Mouse (Mus musculus): ENCODE results near the gene Prn. TPM values are rescaled to one million over a fixed set of nuclear protein-coding genes. Genes with fewer than 3 reads are reported as not detected.

The Prn gene
- polyA plus RNA-seq, 1 experiment from 2014 or later = not detected

DNA sequence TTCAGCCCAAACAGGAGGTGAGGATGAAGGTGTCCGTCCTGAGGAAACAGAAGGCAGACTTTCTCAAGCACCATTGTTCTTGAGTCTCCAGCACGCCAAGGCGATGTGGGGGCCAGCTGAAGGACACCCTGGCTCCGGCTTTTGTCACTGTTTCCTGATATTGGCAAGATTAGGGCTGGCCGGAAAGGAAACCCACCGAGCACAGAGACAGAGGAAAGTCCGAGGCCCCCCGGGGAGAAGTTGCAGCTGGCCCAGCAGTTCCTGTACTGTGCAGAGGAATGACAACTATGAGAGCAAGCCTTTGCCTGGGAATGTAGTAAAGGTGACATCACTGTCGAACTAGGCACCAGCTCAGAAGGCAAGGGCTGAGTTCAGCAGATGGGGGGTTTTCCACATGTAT is 71.1 kb downstream of the Prn start:
- ATAC-seq (ENCODE audit: insufficient number of reproducible peaks, low FRiP score, low TSS enrichment, low read depth) = peak; percentile 64; the same call in 1 of the 2 replicates
- WGBS = 35% methylated on average over 9 of the region's 9 CpGs
- no peaks in the 10 kb centered on the region for H3K27me3 ChIP-seq
- H3K4me3 ChIP-seq (replicated peaks) = no peak overlapping the region
- no peaks in the 10 kb centered on the region for H3K9me3 ChIP-seq (replicated peaks)
- H3K4me1 ChIP-seq = no peaks in the 10 kb centered on the region
- H3K4me2 ChIP-seq (replicated peaks) = no peak overlapping the region
- no peak overlapping the region for H3K9ac ChIP-seq
- H3K27ac ChIP-seq (replicated peaks) = no peak overlapping the region
- H3K36me3 ChIP-seq = no peaks in the 10 kb centered on the region

DNA sequence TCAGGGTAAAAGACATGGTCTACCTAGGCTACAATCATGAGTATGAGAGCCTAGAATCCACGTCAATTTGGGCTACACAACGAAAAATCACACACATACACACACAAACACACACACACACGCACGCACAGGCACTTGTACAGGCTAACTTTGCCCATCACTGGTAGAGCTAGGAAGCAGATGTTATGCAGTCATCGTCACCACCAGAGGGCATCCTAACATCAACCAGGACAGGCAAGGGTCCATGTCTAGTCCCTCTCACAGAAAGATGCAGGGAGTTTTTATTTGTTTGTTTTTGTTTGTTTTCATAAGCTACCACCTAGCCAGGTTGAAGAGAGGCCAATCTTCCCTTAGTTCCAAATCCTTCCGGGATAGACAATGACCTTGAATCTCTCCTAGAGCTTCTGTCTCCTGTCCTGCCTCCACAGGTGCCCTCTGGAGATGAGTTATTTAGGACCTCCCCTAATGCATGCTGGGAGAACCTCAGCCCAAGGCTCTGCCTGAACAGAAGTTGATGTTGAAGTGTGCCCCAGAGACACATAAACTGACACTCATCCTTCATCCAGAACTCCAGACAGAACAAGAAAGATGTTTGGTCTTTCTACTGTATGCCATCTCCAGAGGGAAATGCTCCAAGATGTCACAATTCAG is 72.9 kb downstream of the Prn start:
- H3K27ac ChIP-seq (replicated peaks) = no peak overlapping the region
- H3K4me2 ChIP-seq (replicated peaks) = no peak overlapping the region
- no peaks in the 10 kb centered on the region for H3K36me3 ChIP-seq
- no peak overlapping the region for H3K4me3 ChIP-seq (replicated peaks)
- H3K9ac ChIP-seq = no peak overlapping the region
- H3K27me3 ChIP-seq = no peaks in the 10 kb centered on the region
- H3K9me3 ChIP-seq (replicated peaks) = no peaks in the 10 kb centered on the region
- H3K4me1 ChIP-seq = no peaks in the 10 kb centered on the region
- WGBS = 11% methylated on average over 6 of the region's 6 CpGs
- peak; percentile 15; the same call in 1 of the 2 replicates for ATAC-seq (ENCODE audit: insufficient number of reproducible peaks, low FRiP score, low TSS enrichment, low read depth)

DNA sequence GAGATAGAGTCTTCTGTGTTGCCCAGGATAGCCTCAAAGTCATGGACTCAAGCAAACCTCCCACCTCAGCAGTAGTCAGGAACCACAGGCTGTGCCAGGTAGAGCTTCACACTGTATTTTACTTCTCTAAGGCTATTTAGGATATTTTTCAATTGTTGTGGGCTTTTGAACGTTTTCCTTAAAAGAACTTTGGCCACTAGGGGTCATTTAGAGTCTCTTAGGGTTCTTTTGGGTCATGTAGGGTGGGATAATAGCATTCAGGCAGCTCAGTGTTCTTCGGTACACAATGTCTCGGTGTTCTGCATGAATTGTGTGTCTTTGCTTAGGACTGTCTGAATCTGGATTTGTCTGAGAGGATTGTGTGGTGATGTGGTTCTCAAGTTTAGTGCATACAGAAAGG is 78.2 kb downstream of the Prn start:
- no peak overlapping the region for H3K4me3 ChIP-seq (replicated peaks)
- WGBS = 43% methylated on average over 3 of the region's 3 CpGs
- H3K27ac ChIP-seq (replicated peaks) = no peak overlapping the region
- H3K4me2 ChIP-seq (replicated peaks) = no peak overlapping the region
- no peak for ATAC-seq (ENCODE audit: insufficient number of reproducible peaks, low FRiP score, low TSS enrichment, low read depth)
- no peaks in the 10 kb centered on the region for H3K9me3 ChIP-seq (replicated peaks)
- no peaks in the 10 kb centered on the region for H3K36me3 ChIP-seq
- no peaks in the 10 kb centered on the region for H3K4me1 ChIP-seq
- H3K27me3 ChIP-seq = no peaks in the 10 kb centered on the region
- H3K9ac ChIP-seq = no peak overlapping the region

DNA sequence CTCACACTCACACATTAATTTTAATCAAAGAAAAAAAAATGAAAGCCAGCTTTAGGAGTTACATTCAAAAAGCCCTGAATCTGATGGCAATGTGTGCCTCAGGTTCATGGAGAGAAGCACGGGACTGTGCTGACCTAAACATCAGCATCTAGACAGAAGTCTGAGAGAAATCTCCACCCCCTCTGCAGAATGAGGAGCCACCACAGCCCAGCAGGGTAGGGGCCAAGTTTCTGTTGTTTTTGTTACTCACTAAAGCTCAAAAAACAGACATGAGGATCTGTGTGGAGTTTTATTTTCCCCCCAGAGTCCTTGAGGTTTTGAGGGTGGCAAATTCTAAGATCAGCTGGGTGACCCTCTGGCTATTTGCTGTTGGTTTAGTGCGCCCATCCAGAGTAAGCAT is 78.8 kb downstream of the Prn start:
- no peak overlapping the region for H3K9ac ChIP-seq
- 71% methylated on average over 2 of the region's 2 CpGs for WGBS

DNA sequence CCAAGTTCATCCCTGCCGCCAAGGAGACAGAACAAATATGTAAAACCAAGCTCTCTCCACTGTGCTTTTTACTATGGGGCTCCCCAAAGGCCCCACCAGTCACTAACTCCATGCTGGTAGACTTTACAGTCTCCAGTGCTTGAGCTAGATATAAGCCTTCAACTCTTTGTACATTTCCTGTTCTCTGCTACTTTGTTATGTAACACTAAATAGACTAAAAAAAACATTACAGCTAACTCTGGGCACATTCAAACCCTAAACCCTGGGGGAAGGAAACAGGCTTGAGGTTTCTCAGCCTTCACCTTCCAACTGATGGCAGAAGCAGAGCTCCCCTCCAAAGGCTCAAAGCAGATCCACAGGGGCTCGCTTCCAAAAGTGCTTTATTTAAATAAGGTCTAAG is 82.7 kb downstream of the Prn start:
- no peaks in the 10 kb centered on the region for H3K9me3 ChIP-seq (replicated peaks)
- no peak overlapping the region for H3K4me3 ChIP-seq (replicated peaks)
- no peak overlapping the region for H3K9ac ChIP-seq
- H3K27ac ChIP-seq (replicated peaks) = no peak overlapping the region
- no peaks in the 10 kb centered on the region for H3K27me3 ChIP-seq
- H3K36me3 ChIP-seq = peaks cover 3% of the 10 kb centered on the region; the same call in 1 of the 2 replicates
- ATAC-seq (ENCODE audit: insufficient number of reproducible peaks, low FRiP score, low TSS enrichment, low read depth) = no peak
- H3K4me1 ChIP-seq = no peaks in the 10 kb centered on the region; the same call in 1 of the 2 replicates
- WGBS = 89% methylated on average over 2 of the region's 2 CpGs
- H3K4me2 ChIP-seq (replicated peaks) = no peak overlapping the region

More for the DNA sequence above, 78.8 kb downstream of the Prn start:
- Histone ChIP-seq H3K4me2 (replicated peaks) (no peak overlapping the region), H3K36me3 (no peaks in the 10 kb centered on the region), H3K9me3 (replicated peaks) (no peaks in the 10 kb centered on the region), H3K27me3 (no peaks in the 10 kb centered on the region), H3K4me1 (no peaks in the 10 kb centered on the region; the same call in 1 of the 2 replicates), H3K27ac (replicated peaks) (no peak overlapping the region), H3K4me3 (replicated peaks) (no peak overlapping the region)
- ATAC-seq (ENCODE audit: insufficient number of reproducible peaks, low FRiP score, low TSS enrichment, low read depth) = no peak

DNA sequence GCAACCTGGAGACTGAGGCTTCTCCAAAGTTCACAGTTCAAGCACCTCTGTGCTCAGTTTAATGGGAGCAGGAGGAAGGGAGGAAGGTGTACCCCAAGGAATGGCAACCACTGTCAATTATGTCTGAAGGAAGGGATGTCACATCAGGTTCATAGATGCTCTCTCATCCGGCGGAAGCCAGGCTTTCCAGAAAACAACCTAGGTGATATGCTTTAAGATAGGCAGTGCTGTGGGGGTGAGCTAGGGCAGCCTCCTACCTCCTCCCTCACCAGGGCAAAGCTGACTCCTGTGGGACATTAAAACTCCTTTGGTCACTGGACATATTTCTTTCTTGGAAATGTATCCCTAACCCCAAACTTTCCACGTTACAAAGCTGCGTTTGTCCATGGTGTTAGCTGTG is 83.4 kb downstream of the Prn start:
- Histone ChIP-seq H3K27ac (replicated peaks) (no peak overlapping the region), H3K4me3 (replicated peaks) (no peak overlapping the region), H3K9me3 (replicated peaks) (no peaks in the 10 kb centered on the region), H3K4me1 (no peaks in the 10 kb centered on the region; the same call in 1 of the 2 replicates), H3K9ac (no peak overlapping the region), H3K4me2 (replicated peaks) (no peak overlapping the region), H3K27me3 (no peaks in the 10 kb centered on the region), H3K36me3 (peaks cover 3% of the 10 kb centered on the region; the same call in 1 of the 2 replicates)
- 75% methylated on average over 4 of the region's 4 CpGs for WGBS
- ATAC-seq (ENCODE audit: insufficient number of reproducible peaks, low FRiP score, low TSS enrichment, low read depth) = no peak

DNA sequence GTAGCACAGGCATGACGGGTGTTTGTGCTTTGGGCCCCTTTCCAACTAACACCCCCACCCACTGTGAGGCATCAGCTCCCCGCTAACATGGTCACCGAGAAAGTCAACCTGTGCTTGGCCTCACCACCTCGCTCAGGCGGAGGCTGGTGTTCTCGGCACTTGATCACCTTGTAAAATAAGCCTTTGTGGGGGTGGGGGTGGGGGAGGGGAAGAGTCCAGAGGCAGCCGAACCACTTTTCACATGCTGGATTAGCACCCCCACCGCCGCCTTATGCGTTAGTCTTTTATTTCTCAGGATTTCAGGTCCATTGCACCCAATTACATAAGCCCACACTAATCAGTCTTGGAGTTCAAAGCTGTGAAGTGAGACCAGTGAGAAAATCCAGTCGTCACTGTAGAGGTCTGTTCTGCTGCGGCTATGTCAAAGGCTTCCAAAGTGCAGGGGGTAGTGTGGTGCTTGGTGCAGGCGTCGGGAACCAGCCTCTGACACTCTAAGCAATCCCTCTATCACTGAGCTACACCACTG is 83.9 kb downstream of the Prn start:
- 47% methylated on average over 14 of the region's 14 CpGs for WGBS
- Histone ChIP-seq H3K27ac (replicated peaks) (no peak overlapping the region), H3K27me3 (no peaks in the 10 kb centered on the region), H3K4me2 (replicated peaks) (no peak overlapping the region), H3K9me3 (replicated peaks) (no peaks in the 10 kb centered on the region), H3K4me3 (replicated peaks) (no peak overlapping the region), H3K4me1 (no peaks in the 10 kb centered on the region; the same call in 1 of the 2 replicates), H3K36me3 (peaks cover 3% of the 10 kb centered on the region; the same call in 1 of the 2 replicates), H3K9ac (no peak overlapping the region)
- no peak for ATAC-seq (ENCODE audit: insufficient number of reproducible peaks, low FRiP score, low TSS enrichment, low read depth)

DNA sequence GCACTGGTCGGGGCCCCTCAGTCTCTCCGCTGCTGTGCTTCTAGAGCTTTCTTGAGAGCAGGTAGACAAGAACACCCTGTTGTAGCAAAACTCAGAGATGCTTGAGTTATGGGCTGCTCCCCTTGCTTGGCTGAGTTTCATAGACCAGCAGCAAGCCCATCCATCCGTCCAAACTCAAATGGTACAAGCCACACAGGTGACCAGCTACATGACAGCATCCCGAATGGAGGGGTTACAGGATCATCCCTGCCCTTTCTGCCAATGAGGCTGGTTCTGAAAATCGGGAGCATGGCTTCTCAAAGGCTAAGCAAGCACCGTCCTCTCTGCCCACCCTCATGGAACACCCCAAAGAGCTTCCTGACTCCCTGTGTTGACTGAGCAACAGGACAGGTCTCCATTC is 85.2 kb downstream of the Prn start:
- Histone ChIP-seq H3K4me1 (no peaks in the 10 kb centered on the region; the same call in 1 of the 2 replicates), H3K27ac (replicated peaks) (no peak overlapping the region), H3K27me3 (no peaks in the 10 kb centered on the region), H3K36me3 (peaks cover 3% of the 10 kb centered on the region; the same call in 1 of the 2 replicates), H3K9me3 (replicated peaks) (no peaks in the 10 kb centered on the region), H3K9ac (no peak overlapping the region), H3K4me2 (replicated peaks) (no peak overlapping the region), H3K4me3 (replicated peaks) (no peak overlapping the region)
- ATAC-seq (ENCODE audit: insufficient number of reproducible peaks, low FRiP score, low TSS enrichment, low read depth) = no peak
- 88% methylated on average over 6 of the region's 6 CpGs for WGBS

DNA sequence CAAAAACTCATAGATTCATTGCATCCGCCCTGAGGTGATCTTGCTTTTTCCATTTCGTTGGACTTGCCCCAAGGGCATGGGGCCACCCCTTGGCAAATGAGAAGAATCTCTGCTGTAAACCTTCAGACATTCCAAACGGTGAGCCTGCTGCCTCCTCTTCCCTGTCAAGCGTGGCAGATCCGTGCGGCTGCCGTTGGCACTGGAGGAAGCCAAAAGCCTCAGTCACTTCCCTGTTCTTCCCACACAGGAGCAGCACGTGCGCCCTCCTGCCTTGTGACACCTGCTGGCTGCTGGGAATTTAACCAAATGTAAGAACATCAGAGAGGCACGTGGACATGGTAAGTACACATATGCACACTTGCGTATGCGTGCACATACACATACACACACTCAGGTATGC is 86.0 kb downstream of the Prn start:
- Histone ChIP-seq H3K27me3 (no peaks in the 10 kb centered on the region), H3K4me2 (replicated peaks) (no peak overlapping the region), H3K4me1 (no peaks in the 10 kb centered on the region; the same call in 1 of the 2 replicates), H3K4me3 (replicated peaks) (no peak overlapping the region), H3K36me3 (peaks cover 3% of the 10 kb centered on the region; the same call in 1 of the 2 replicates), H3K27ac (replicated peaks) (no peak overlapping the region), H3K9ac (no peak overlapping the region), H3K9me3 (replicated peaks) (no peaks in the 10 kb centered on the region)
- ATAC-seq (ENCODE audit: insufficient number of reproducible peaks, low FRiP score, low TSS enrichment, low read depth) = no peak
- WGBS = 78% methylated on average over 12 of the region's 12 CpGs

DNA sequence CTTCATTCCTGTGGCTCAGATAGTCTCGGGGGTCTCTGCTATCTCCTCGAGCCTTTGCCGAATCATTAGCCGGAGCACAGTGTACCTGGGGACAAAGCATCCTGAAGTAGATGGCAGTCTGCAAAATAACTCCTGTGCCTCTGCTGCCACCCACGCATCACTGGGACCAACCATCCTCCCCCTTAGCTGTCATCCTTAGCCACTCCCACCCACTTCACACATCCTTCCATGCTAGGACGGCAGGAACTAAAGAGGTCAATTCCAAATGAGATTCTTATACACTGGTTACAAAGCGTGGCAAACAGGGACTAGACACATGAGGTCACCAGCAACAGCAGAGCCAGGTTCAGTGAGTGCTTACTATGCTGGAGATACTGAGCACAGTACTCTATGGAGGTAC is 86.6 kb downstream of the Prn start:
- no peaks in the 10 kb centered on the region for H3K27me3 ChIP-seq
- 82% methylated on average over 7 of the region's 7 CpGs for WGBS
- no peak overlapping the region for H3K4me3 ChIP-seq (replicated peaks)
- no peaks in the 10 kb centered on the region for H3K9me3 ChIP-seq (replicated peaks)
- H3K36me3 ChIP-seq = peaks cover 3% of the 10 kb centered on the region; the same call in 1 of the 2 replicates
- no peaks in the 10 kb centered on the region; the same call in 1 of the 2 replicates for H3K4me1 ChIP-seq
- no peak overlapping the region for H3K27ac ChIP-seq (replicated peaks)
- no peak for ATAC-seq (ENCODE audit: insufficient number of reproducible peaks, low FRiP score, low TSS enrichment, low read depth)
- no peak overlapping the region for H3K9ac ChIP-seq
- no peak overlapping the region for H3K4me2 ChIP-seq (replicated peaks)

DNA sequence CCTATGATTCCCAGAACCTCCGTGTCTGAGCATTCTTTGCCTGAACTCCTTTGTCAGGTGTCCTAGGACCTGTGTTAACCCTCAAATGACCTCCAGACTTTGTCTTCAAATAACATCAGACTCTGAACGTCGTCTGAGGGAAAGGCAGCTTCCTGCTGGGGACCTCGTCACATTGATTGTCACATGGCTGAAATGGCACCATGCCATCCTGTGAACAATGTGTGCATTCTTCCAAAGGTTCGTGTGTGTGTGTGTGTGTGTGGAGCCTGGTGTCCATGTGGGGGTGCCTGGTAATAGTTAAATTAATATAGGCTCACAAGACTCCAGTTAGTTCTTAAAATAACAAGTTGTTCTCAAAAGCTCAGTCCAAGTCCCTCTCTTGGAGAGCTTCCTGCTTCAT is 87.6 kb downstream of the Prn start:
- Histone ChIP-seq H3K4me1 (no peaks in the 10 kb centered on the region; the same call in 1 of the 2 replicates), H3K4me3 (replicated peaks) (no peak overlapping the region), H3K36me3 (peaks cover 3% of the 10 kb centered on the region; the same call in 1 of the 2 replicates), H3K9me3 (replicated peaks) (no peaks in the 10 kb centered on the region), H3K4me2 (replicated peaks) (no peak overlapping the region), H3K27me3 (no peaks in the 10 kb centered on the region), H3K27ac (replicated peaks) (no peak overlapping the region), H3K9ac (no peak overlapping the region)
- 36% methylated on average over 5 of the region's 5 CpGs for WGBS
- ATAC-seq (ENCODE audit: insufficient number of reproducible peaks, low FRiP score, low TSS enrichment, low read depth) = no peak
